Mouse (Mus musculus) liver, embryonic 13.5 days (tissue): ENCODE data around the gene Ubtf. TPM values are rescaled to one million over a fixed set of nuclear protein-coding genes. Genes with fewer than 3 reads are reported as not detected.

Experiments used
- polyA plus RNA-seq: library from polyadenylated mRNA; unstranded; fragments of >200 nt; fragmentation: Nextera tagmentation; extraction: Ambion mirVana; gene quantifications from 2 replicates; pipeline ENCODE4 v1.2.1, GENCODE M21; 2015

Gene Ubtf
- polyA plus RNA-seq, 1 experiment from 2014 or later, result 70.0 TPM

Other genes starting within 250 kb of the Ubtf start
- 10.2 and 13.3 TPM in 2 replicates for gene Mpp2, start 231.2 kb downstream of the Ubtf start, polyA plus RNA-seq
- gene Ppy, start 218.4 kb downstream of the Ubtf start, polyA plus RNA-seq, result not detected in 2 replicates
- gene Pyy, start 211.9 kb downstream of the Ubtf start, polyA plus RNA-seq, result not detected in 2 replicates
- gene Nags, start 174.2 kb downstream of the Ubtf start, polyA plus RNA-seq, result 8.7 and 11.2 TPM in 2 replicates
- gene Tmem101, start 163.3 kb downstream of the Ubtf start, polyA plus RNA-seq, result 12.8 and 14.3 TPM in 2 replicates
- gene Lsm12, start 134.4 kb downstream of the Ubtf start, polyA plus RNA-seq, result 92.6 and 95.3 TPM in 2 replicates
- gene G6pc3, start 130.1 kb downstream of the Ubtf start, polyA plus RNA-seq, result 14.0 and 14.4 TPM in 2 replicates
- 12.8 and 12.9 TPM in 2 replicates for gene Hdac5, start 89.6 kb downstream of the Ubtf start, polyA plus RNA-seq
- 14.6 and 16.4 TPM in 2 replicates for gene BC030867, start 70.9 kb downstream of the Ubtf start, polyA plus RNA-seq
- 0.06 and 0.08 TPM in 2 replicates for gene Asb16, start 51.0 kb downstream of the Ubtf start, polyA plus RNA-seq
- 22.8 and 24.9 TPM in 2 replicates for gene Tmub2, start 34.8 kb downstream of the Ubtf start, polyA plus RNA-seq
- 4.6 and 4.9 TPM in 2 replicates for gene Atxn7l3, start 23.1 kb downstream of the Ubtf start, polyA plus RNA-seq
- gene Slc4a1, start 46.5 kb upstream of the Ubtf start, polyA plus RNA-seq, result 734 and 914 TPM in 2 replicates
- 1.5 and 1.7 TPM in 2 replicates for gene Rundc3a, start 73.7 kb upstream of the Ubtf start, polyA plus RNA-seq
- gene Slc25a39, start 88.2 kb upstream of the Ubtf start, polyA plus RNA-seq, result 388 and 390 TPM in 2 replicates
- 59.5 and 63.3 TPM in 2 replicates for gene Grn, start 110.6 kb upstream of the Ubtf start, polyA plus RNA-seq
- gene Fam171a2, start 127.9 kb upstream of the Ubtf start, polyA plus RNA-seq, result 0.25 and 0.41 TPM in 2 replicates
- 41.8 and 45.1 TPM in 2 replicates for gene Itga2b, start 150.4 kb upstream of the Ubtf start, polyA plus RNA-seq
- gene Gpatch8, start 236.7 kb upstream of the Ubtf start, polyA plus RNA-seq, result 18.0 and 22.6 TPM in 2 replicates